Mouse (Mus musculus) frontal cortex, adult (tissue): ENCODE measurements at regions not wholly inside any gene's neighbourhood (a gene's known extent, or its start where the extent isn't known, plus 50 kb on each side); places are given as distances from the start of the nearest gene placed in this dataset.
"Not testable (repeated sequence)": the region's sequence is repeated elsewhere in the genome, so short reads cannot be mapped to it uniquely, and the experiment has no call there.

Source experiments
- ATAC-seq: cut with Nextera tagmentation; 2 replicates; pipeline ENCODE4 v1.9.2; 2017; ENCODE audit warnings: mild to moderate bottlenecking, moderate library complexity, mixed read lengths; ENCODE audit not compliant: low TSS enrichment

DNA sequence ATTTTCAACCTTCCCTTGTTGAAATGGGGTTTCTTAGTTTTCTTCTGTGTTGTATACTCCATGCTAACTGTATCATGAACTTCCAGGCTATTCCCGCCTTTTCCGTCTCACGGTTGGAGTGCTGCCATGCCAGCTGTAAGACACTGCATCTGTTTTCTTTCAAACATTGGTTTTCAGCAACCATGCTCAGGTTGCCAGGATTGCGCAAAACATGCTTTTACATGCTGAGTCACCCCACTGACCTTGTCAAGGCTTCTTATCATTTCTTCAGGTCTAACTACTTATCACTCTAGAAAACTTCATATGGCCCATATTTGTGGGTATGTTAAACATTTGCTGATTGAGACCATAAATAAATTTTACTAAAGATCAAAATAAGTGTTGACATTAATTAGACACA is 551.2 kb downstream of the Tlr4 start:
- ATAC-seq = no peak

- ATAC-seq = no peak
Observed at GRCm38 (mm10) chr4:67387834-67388233, 560.5 kb downstream of the Tlr4 start.

GRCm38 (mm10) chr4:67402977-67403376 is 575.6 kb downstream of the Tlr4 start:
- no peak for ATAC-seq

DNA sequence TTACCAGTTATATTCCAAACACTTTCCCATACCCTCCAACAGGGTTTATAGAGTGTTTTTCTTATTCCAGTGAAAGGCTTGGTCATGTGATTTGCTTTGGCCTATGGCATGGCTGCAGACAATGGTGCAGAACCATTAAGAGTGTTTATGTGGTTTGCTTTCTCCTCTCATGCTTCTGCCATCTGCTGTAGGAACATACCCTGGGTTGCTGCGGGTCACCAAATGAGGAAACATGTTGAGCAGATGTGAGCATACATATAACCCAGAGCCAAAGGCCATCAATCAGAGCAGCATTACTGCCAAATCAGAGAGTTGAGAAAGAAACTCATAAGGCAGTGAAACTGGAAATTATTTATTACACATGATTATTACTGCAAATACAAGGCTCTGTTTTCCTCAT is 596.7 kb downstream of the Tlr4 start:
- ATAC-seq = no peak

GRCm38 (mm10) chr4:67425712-67426111 is 598.3 kb downstream of the Tlr4 start:
- no peak for ATAC-seq

DNA sequence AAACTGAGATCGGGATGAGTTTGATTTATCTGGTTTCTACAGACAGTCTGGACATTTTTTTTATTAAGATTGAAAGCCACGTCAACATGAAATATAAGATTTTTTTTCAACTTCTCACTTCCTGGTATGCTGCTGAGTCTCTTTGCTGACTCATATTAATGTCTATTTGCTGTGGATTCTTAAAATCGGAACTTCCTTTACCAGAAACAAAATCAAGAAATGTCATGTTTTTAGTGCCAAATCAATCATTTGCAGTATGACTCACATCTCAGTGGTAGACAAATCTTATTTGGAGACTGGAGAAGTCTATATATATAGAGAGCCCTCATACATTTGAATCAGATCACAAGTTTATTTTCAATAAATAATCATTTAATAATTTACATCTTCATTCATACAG is 620.5 kb downstream of the Tlr4 start:
- no peak for ATAC-seq

DNA sequence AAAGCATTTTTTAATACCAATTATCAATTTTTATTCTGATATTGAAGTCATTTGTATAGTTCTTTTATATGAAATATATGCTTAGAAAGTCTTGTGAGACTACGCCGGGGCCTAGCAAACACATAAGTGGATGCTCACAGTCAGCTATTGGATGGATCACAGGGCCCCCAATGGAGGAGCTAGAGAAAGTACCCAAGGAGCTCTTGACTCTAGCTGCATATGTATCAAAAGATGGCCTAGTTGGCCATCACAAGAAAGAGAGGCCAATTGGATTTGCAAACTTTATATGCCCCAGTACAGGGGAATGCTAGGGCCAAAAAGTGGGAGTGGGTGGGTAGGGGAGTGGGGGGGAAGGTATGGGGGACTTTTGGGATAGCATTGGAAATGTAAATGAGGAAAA is 632.5 kb downstream of the Tlr4 start:
- ATAC-seq = not testable (repeated sequence)

DNA sequence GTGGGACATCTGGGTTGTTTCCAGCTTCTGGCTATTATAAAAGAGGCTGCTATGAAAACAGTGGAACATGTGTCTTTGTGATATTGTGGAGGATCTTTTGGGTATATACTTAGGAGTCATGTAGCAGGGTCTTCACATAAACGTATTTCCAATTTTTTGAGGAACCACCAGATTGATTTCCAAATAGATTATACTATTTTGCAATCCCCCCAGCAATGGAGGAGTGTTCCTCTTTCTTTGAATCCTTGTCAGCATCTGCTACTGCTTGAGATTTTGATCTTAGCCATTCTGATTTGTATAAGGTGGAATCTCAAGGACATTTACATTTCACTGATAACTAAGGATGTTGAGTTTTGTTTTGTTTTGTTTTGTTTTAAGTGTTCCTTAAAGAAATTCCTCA is 645.6 kb downstream of the Tlr4 start:
- no peak for ATAC-seq

DNA sequence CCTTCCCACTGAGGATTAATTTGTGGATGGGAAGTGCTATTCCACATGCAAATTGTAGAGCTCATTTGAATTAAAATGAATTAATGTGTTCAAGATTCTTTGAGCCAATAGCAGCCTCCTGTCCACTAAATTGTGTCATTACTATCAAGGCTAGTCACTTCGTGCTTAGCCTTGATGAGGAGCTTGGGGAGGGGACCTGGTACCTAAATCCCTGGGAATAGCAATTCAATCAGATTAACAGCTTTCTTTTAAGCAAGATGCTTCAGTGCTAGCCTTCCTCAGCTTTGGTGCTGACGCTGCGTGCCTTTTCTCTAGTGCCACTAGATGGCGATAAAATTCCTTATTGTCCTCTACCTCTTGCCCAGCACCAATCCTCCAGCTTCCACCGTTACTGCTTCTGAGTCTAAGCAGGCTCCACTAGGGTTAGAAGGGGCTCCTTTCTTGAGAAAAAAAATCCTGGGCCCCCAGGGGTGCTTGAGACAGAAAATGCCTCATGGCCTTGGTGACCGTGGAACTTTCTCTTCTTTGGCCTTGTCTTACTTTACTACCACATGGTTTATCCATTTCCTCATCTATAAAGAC is 650.0 kb downstream of the Tlr4 start:
- peak; percentile 100 for ATAC-seq

DNA sequence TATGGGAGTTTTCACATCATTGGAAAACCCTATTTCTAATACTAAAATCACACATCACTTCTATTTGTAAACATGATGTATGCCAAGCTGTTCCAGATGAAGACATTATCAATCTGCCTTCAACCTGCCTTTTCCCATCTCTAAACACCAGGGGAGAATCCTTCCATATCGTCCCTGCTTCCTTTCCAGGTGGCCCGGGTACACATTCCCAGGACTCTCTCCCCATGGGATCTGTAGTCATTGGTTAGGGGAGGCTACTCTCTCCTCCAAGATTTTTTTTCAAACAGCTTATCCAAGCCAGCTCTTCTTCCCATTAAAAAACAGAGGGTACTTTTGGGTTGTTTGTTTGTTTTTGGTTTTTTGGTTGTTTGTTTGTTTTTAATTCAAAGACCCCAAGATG is 650.7 kb downstream of the Tlr4 start:
- no peak for ATAC-seq

DNA sequence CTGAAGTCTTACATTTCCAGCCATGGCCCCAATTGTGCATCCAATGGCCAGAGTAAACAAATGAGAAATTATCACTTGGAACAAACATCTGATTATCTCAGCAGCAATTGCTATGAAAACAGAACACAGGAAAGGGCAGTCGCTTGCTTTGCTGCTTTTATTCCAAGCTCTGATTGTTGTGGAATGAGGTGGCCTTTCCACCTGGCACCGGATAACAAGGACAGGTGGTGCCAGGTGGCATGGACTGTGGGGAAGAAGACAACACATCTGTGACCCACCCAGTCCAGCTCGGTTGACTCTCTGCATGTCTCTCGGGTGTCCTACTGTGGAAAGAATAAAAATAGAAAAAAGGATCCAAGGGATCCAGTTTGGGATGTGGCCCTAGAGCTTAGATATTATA is 694.9 kb downstream of the Tlr4 start:
- ATAC-seq = no peak

GRCm38 (mm10) chr4:67523158-67523557 is 695.8 kb downstream of the Tlr4 start:
- no peak for ATAC-seq

DNA sequence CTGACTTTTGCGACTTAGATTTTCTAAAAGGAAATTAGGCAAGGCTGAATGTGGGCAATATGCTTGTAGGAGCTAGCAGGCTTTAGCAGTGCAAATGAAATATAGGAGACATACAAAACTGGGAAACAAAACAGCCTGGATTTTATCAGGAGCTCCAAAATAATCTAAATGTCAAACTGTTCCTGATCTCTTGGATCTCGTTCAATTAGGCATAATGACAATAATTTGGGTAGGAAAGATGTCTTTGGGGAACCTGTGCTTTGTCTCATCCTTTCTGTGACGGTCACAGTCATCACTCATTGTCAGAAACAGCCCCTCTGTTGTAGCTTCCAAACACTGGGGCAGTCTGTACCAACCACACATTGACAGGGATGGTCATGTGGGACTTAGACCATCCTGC is 702.2 kb downstream of the Tlr4 start:
- ATAC-seq = no peak

GRCm38 (mm10) chr4:67539466-67539865 is 712.1 kb downstream of the Tlr4 start:
- ATAC-seq = no peak

- no peak for ATAC-seq
Observed at GRCm38 (mm10) chr4:67546013-67546412, 718.6 kb downstream of the Tlr4 start.

- ATAC-seq = no peak
Observed at GRCm38 (mm10) chr4:67547957-67548356, 720.6 kb downstream of the Tlr4 start.

DNA sequence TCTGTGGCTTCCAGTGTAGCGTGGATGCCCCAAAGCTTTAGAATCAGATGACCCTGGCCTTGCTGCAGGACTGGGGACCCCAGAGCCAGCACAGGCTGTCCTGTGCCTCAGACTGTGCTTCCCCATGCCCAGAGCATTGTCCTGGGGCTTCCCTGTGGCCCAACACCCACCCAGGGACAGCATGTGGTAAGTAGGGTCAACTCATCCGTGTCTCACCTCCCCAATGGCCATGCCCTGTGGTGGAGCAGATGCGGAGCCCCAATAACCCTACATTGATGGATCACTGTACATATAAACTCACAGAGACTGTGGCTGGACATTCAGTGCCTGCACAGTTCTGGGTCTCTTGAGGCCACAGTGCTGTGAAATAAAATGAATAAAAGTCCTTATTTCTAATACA is 726.1 kb downstream of the Tlr4 start:
- ATAC-seq = no peak

DNA sequence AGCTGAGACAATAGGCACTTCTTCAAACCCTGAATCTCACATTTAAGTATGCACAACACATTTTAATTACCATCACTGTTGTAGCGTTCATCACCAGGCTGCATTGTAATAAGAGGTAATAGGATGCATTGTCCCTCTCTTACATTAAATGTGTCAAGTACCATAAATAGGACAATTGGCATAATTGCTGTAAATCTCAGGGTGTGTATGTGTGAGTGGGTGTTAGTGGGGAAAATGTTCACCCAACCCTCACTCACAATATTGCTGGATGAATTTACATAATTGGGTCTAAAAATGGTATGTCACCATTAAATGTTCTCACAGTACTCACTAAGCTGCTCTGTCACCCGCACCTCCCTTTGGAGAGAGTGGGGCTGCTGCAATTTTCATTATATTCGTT is 747.4 kb downstream of the Tlr4 start:
- ATAC-seq = peak; percentile 94

DNA sequence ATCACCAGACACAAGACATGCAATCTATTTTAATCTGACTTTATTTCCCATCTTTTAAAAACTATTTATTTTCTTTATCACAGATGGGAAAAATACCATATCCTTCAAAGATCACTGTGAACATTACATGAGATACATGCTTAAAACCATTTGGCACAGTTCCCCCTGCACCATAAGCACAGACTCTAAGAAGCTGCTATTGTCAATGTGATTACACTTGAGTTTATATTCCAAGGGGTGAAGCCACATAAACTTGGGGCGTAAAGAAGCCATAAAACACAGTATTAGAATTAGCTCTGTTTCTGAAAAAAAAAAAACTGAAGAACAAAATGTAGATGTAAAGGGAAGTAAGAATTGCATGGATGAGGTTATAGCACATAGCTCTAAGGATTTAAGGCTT is 762.1 kb downstream of the Tlr4 start:
- ATAC-seq = no peak

DNA sequence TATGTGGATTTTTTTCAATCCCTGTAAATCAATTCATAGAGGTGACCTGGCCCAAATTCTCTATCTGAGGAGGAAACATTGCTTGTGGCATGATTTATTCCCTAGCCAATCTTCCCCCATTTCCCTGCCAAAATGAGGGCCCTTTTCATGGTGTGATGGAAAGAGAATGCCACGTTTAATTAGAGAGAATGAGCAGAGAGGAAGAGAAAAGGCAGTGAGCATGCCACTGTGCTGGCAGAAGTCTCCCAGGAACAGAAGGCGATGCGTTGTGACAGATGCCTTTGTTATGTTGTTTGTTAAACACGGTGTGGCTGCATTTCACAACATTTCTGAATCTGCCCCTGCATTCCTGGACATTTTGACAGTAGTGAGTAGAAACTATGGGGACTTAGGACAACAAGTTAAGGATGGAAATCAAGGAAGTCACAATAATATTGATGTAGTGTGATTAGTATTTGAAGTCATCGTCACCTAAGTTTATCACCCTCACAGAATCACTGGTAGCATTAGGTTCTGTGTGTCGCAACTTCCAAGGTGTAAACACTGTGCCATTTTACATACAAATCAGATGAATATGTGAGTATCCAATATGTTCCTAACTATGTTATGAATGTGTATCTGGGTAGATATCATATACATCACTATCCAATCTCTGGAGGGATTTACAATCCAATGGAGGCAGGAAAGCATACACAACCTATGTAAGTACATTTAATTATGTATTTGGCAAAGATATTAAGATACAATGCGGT is 762.8 kb downstream of the Tlr4 start:
- no peak for ATAC-seq

GRCm38 (mm10) chr4:67607166-67607565 is 779.8 kb downstream of the Tlr4 start:
- ATAC-seq = no peak

GRCm38 (mm10) chr4:67614486-67615067 is 787.2 kb downstream of the Tlr4 start:
- ATAC-seq = no peak

DNA sequence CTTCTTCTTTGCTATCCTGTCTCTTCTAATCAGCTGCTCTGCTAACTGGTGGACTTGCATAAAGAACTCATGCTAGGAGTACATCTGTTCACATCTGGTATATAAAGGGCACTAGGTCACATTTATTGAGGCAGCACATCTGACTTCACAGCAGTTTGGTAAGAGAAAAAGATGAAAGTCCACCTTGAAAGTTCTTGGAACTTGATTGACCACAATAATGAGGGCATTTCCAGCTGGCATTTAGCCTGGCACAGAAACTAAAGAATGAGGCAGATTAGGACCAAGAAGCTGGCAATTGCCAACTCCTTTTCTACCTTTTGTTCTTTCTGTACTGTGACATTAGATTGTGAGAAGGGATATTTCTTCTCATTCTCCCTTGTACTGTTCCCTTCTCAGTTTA is 799.3 kb downstream of the Tlr4 start:
- ATAC-seq = no peak

GRCm38 (mm10) chr4:67646090-67646489 is 818.7 kb downstream of the Tlr4 start:
- no peak for ATAC-seq
